Mouse (Mus musculus): Measurements from ENCODE around the gene Rgs17.

The Rgs17 gene

GRCm38 (mm10) chr10:5823740-5824491, 98.3 kb downstream of the Rgs17 start, which contains the start of gene Mtrf1l:
TSS of gene Mtrf1l (minus strand) at chr10:5823910.
- CTCF ChIA-PET, result interaction anchor here (1.4 kb wide), 1 partner anchor 18 kb away, joined by 3 read pairs; the partner anchor contains the start of gene Fbxo5

- CTCF ChIA-PET, result interaction anchor here (1.4 kb wide), 1 partner anchor 18 kb away, joined by 3 read pairs; the partner anchor contains the start of gene Fbxo5
These were observed 98.9 kb downstream of the Rgs17 start for GRCm38 (mm10) chr10:5823291-5823739.

- CTCF ChIA-PET, result no interaction called here
These were observed 103.4 kb downstream of the Rgs17 start for GRCm38 (mm10) chr10:5818772-5819171.

- CTCF ChIA-PET, result interaction anchor here (0.7 kb wide), 1 partner anchor 15 kb away, joined by 5 read pairs; no protein-coding TSS in a partner anchor
These were observed 106.2 kb downstream of the Rgs17 start for GRCm38 (mm10) chr10:5815968-5816367.

GRCm38 (mm10) chr10:5813724-5814123, 108.5 kb downstream of the Rgs17 start:
- CTCF ChIA-PET, result no interaction called here

- CTCF ChIA-PET, result no interaction called here
These were observed 114.5 kb downstream of the Rgs17 start for GRCm38 (mm10) chr10:5807683-5808082.

GRCm38 (mm10) chr10:5806996-5807395, 115.2 kb downstream of the Rgs17 start:
- CTCF ChIA-PET, result no interaction called here

- CTCF ChIA-PET, result interaction anchor here (0.7 kb wide), 1 partner anchor 12 kb away, joined by 3 read pairs; no protein-coding TSS in a partner anchor
These were observed 115.8 kb downstream of the Rgs17 start for GRCm38 (mm10) chr10:5806416-5806815.

GRCm38 (mm10) chr10:5805731-5806307, 116.4 kb downstream of the Rgs17 start:
- CTCF ChIA-PET, result interaction anchor here (0.7 to 1.1 kb wide), 2 partner anchors 12 to 18 kb away, joined by 3 read pairs; partner anchors contain the start of gene Mtrf1l

GRCm38 (mm10) chr10:5805243-5805730, 116.9 kb downstream of the Rgs17 start, which contains the start of gene Fbxo5:
TSS of gene Fbxo5 (minus strand) at chr10:5805600.
- CTCF ChIA-PET, result interaction anchor here (1.1 kb wide), 1 partner anchor 19 kb away, joined by 3 read pairs; the partner anchor contains the start of gene Mtrf1l

- CTCF ChIA-PET, result interaction anchor here (0.7 kb wide), 1 partner anchor 359 kb away, joined by 5 read pairs; no protein-coding TSS in a partner anchor
These were observed 117.5 kb downstream of the Rgs17 start for GRCm38 (mm10) chr10:5804691-5805156.

GRCm38 (mm10) chr10:5803739-5804138, 118.5 kb downstream of the Rgs17 start:
- CTCF ChIA-PET, result interaction anchor here (0.7 kb wide), 1 partner anchor 358 kb away, joined by 5 read pairs; no protein-coding TSS in a partner anchor

GRCm38 (mm10) chr10:5802866-5803265, 119.3 kb downstream of the Rgs17 start:
- CTCF ChIA-PET, result interaction anchor here (0.9 kb wide), 1 partner anchor 202 kb away, joined by 3 read pairs; no protein-coding TSS in a partner anchor

- CTCF ChIA-PET, result interaction anchor here (0.6 to 0.7 kb wide), 2 partner anchors 16 to 1025 kb away, joined by 3 to 5 read pairs; no protein-coding TSS in a partner anchor
These were observed 121.7 kb downstream of the Rgs17 start for GRCm38 (mm10) chr10:5800490-5800889.

GRCm38 (mm10) chr10:5798069-5798468, 124.1 kb downstream of the Rgs17 start:
- CTCF ChIA-PET, result no interaction called here

GRCm38 (mm10) chr10:5790657-5791056, 131.5 kb downstream of the Rgs17 start:
- CTCF ChIA-PET, result no interaction called here

- CTCF ChIA-PET, result interaction anchor here (0.6 kb wide), 1 partner anchor 660 kb away, joined by 3 read pairs; no protein-coding TSS in a partner anchor
These were observed 135.3 kb downstream of the Rgs17 start for GRCm38 (mm10) chr10:5786923-5787322.

Measured in spleen, embryonic (tissue).